Mouse (Mus musculus): Measurements from ENCODE around the gene Ttc37. TPM values are rescaled to one million over a fixed set of nuclear protein-coding genes. Genes with fewer than 3 reads are reported as not detected.
A peak's percentile ranks its signal among the peaks of the same experiment; 100 is the strongest.

Gene Ttc37
- 19.1 to 33.6 TPM (median 32.7 TPM) in 3 replicates for total RNA-seq (2017)

DNA sequence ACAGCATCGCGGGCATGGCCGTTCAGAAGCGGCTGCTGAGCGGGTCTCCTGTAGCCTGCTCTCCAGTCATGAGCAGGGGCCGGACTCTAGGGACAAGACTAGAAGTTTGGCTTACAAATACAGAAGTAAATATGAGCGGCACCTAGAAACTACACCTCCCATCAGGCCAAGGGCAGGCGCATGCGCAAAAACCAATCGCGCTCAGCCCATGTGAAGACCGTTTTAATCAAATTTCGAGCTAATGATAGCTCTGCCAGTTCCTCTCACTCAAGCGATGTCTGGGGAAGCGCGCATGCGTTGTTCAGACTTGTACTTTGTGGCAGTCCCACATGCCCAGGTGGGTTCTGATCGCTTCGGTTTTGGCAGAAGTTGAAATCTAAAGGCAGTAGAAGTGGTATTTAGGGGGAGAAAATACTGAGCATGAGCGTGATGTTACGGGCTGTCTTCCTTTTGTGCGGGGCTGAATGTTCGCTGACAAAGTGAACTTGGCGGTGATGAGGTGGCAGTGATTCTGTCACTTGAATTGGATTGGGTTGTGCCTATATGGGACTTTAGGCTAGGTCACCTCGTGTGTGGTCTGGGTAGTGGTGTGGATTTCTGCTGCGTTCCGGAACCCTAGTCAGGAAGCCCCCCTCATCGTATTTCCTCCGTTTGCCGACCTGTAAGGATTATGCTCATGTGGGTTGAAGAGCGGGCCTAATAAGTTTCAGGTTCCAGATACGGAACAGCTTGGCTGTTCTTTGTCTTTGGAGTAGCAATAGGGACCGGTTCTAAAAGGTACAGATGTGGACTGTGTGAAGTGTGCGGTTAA, at the start of gene Ttc37, which contains the start of gene Arsk:
Ttc37 (plus strand) TSS at position 242 of the 811 bp plus-strand sequence.
Arsk (minus strand) TSS at position 168 of the 811 bp plus-strand sequence.
- ATAC-seq (replicated peaks; ENCODE audit: insufficient number of reproducible peaks, low FRiP score, low TSS enrichment, poor library complexity, severe bottlenecking): peak; percentile 99

- peak; percentile 33; the same call in 1 of the 2 replicates for ATAC-seq (replicated peaks; ENCODE audit: insufficient number of reproducible peaks, low FRiP score, low TSS enrichment, poor library complexity, severe bottlenecking)
These were observed 42.9 kb upstream of the Ttc37 start for GRCm38 (mm10) chr13:76055391-76056232.

- peak; percentile 42 for ATAC-seq (replicated peaks; ENCODE audit: insufficient number of reproducible peaks, low FRiP score, low TSS enrichment, poor library complexity, severe bottlenecking)
These were observed 42.2 kb upstream of the Ttc37 start for GRCm38 (mm10) chr13:76056261-76056724.

- ATAC-seq (replicated peaks; ENCODE audit: insufficient number of reproducible peaks, low FRiP score, low TSS enrichment, poor library complexity, severe bottlenecking): no peak
These were observed 41.7 kb upstream of the Ttc37 start, which contains the start of gene Gpr150 for GRCm38 (mm10) chr13:76056896-76057266. Gpr150 (minus strand) TSS chr13:76056996.

GRCm38 (mm10) chr13:76057267-76058069, 41.1 kb upstream of the Ttc37 start:
- ATAC-seq (replicated peaks; ENCODE audit: insufficient number of reproducible peaks, low FRiP score, low TSS enrichment, poor library complexity, severe bottlenecking): no peak

DNA sequence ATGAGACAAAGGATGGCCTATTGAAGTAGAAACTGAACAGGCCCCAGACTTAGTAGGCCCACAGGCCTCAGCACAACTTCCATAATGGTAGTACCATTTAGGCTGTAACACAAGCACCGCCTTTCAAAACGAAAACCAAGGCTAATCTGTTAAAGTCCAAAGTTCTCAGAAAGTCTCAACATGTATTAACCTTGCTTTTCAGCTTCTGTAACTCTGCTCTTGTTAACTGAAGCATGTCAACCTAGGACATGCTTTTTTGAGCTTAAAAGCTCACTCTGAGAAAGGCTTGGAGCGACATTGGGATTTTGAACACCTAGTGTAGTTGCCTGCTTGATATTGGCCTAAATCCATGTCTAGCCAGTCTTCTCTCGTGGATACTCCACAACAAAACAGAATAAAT, 38.9 kb upstream of the Ttc37 start:
- ATAC-seq (replicated peaks; ENCODE audit: insufficient number of reproducible peaks, low FRiP score, low TSS enrichment, poor library complexity, severe bottlenecking): no peak

- no peak for ATAC-seq (replicated peaks; ENCODE audit: insufficient number of reproducible peaks, low FRiP score, low TSS enrichment, poor library complexity, severe bottlenecking)
These were observed 36.4 kb upstream of the Ttc37 start for GRCm38 (mm10) chr13:76062126-76062525.

- no peak for ATAC-seq (replicated peaks; ENCODE audit: insufficient number of reproducible peaks, low FRiP score, low TSS enrichment, poor library complexity, severe bottlenecking)
These were observed 36.0 kb upstream of the Ttc37 start for GRCm38 (mm10) chr13:76062569-76062968.

GRCm38 (mm10) chr13:76063548-76063947, 35.0 kb upstream of the Ttc37 start:
- ATAC-seq (replicated peaks; ENCODE audit: insufficient number of reproducible peaks, low FRiP score, low TSS enrichment, poor library complexity, severe bottlenecking): no peak

- ATAC-seq (replicated peaks; ENCODE audit: insufficient number of reproducible peaks, low FRiP score, low TSS enrichment, poor library complexity, severe bottlenecking): no peak
These were observed 34.1 kb upstream of the Ttc37 start for GRCm38 (mm10) chr13:76064363-76064945.

- no peak for ATAC-seq (replicated peaks; ENCODE audit: insufficient number of reproducible peaks, low FRiP score, low TSS enrichment, poor library complexity, severe bottlenecking)
These were observed 24.2 kb upstream of the Ttc37 start for GRCm38 (mm10) chr13:76074323-76074722.

- ATAC-seq (replicated peaks; ENCODE audit: insufficient number of reproducible peaks, low FRiP score, low TSS enrichment, poor library complexity, severe bottlenecking): no peak; the same call in 1 of the 2 replicates
These were observed 430 bp upstream of the Ttc37 start for GRCm38 (mm10) chr13:76098116-76098492.

DNA sequence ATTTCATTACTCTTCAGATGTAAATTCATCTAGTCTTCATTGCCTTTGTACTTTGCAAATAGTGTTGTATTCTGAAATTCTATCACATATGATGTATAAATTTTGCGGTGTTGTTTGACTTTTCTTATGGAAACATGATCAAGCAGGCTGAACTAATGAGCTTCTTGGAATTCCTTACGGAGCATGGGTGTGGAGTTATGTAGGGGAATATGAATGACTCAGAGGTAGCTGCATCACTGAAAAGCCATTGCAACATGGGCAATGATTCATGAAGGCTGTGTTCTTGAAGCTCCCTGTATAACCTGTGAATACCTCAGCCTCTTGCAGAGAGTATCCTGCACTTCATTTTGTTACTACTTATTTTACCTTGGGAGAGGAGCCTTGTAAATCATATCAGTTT, 3.5 kb downstream of the Ttc37 start:
- no peak for ATAC-seq (replicated peaks; ENCODE audit: insufficient number of reproducible peaks, low FRiP score, low TSS enrichment, poor library complexity, severe bottlenecking)

DNA sequence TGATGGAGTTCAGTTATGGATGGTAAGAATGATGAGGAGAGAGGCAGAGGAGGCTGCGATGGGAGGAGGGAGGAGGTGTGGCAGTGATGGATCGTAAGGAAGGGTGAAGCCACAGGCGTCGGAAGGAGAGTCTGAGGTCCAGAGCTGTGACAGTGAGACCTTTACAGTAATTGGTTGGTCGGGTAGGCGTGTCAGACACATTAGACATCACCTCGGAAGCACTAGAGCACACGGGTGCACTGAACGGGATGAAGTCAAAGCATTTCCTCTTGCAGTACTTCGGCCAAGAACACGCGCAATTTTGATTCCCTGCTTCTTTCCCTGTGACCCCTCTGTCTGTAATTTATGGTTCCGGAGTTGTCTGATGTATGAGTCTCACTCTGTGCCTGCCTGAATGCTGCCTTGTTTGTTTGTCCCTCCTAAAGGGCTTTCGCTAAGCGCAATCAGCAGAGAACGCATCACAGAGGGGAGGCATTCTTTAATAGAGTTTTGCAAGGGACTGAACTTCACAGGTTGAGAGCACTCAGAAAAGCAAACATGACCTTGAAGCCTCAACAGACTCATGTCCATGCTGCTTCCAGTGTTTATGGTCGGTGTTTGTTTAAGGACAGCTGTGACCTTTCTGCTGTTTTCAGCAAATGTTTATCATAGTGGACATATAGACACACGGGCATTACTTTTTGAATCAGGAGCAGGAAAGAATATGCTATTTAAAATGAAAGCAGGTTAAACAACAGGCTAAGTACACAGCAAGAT, 10.7 kb downstream of the Ttc37 start:
- no peak for ATAC-seq (replicated peaks; ENCODE audit: insufficient number of reproducible peaks, low FRiP score, low TSS enrichment, poor library complexity, severe bottlenecking)

DNA sequence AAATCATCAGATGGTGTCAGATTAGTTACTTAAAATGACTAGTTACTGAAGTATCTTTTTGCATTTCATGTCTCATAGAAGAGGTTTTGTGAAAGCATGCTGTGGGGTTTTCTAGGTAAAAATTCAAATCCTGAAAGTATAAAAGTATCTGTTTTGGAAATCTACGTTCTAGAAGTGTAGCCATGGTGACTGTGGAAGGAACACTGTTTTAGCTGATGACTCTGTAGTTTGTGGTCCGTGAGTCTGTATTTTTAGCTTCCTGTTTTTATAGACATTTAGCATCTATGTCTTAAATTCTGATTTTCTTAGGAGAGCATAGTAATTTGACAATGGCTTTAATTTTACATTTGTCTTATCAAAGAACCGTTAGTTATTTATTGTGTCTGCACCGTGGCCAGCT, 30.3 kb downstream of the Ttc37 start:
- no peak for ATAC-seq (replicated peaks; ENCODE audit: insufficient number of reproducible peaks, low FRiP score, low TSS enrichment, poor library complexity, severe bottlenecking)

DNA sequence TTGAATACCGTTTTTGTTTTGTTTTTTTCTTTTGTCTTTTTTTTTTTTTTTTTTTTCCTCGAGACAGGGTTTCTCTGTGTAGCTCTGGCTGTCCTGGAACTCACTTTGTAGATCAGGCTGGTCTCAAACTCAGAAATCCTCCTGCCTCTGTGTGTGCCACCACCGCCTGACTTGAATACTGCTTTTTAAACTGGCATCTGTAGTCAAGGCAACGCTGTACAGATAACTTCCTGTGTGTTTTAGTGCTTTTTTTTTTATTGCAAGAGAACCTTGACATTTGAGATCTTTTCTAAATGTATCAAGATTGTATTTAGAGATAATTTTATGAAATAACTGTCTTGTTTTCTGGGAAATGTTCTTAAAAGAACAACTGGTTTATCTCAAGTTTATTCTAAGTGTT, 33.9 kb downstream of the Ttc37 start:
- ATAC-seq (replicated peaks; ENCODE audit: insufficient number of reproducible peaks, low FRiP score, low TSS enrichment, poor library complexity, severe bottlenecking): no peak

DNA sequence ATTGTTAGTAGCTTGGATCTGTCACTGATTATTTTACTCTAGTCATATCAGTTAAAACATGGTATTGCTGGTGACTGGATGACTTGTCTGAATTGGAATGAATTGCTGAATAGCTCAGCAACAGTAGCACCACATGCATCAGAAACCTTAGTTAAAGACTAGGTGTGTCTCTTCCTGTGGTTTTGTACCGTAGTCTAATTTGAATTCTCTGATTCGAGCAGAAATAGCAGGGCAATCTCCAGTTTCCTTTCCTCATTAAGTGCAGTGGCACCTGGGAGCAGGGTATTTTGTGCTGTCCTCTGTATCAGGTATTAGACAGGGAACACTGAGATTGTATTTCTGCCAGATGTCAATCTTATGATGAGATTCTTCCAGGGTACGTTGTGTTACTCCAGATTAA, 40.3 kb downstream of the Ttc37 start:
- no peak for ATAC-seq (replicated peaks; ENCODE audit: insufficient number of reproducible peaks, low FRiP score, low TSS enrichment, poor library complexity, severe bottlenecking)

All from monocyte, adult 5-6 weeks (primary cell).